Mouse (Mus musculus): ENCODE data around the gene Rbm28. TPM values are rescaled to one million over a fixed set of nuclear protein-coding genes. Genes with fewer than 3 reads are reported as not detected.

Rbm28 gene
- polyA plus RNA-seq, 2 experiments, result 35.7 to 59.8 TPM

DNA sequence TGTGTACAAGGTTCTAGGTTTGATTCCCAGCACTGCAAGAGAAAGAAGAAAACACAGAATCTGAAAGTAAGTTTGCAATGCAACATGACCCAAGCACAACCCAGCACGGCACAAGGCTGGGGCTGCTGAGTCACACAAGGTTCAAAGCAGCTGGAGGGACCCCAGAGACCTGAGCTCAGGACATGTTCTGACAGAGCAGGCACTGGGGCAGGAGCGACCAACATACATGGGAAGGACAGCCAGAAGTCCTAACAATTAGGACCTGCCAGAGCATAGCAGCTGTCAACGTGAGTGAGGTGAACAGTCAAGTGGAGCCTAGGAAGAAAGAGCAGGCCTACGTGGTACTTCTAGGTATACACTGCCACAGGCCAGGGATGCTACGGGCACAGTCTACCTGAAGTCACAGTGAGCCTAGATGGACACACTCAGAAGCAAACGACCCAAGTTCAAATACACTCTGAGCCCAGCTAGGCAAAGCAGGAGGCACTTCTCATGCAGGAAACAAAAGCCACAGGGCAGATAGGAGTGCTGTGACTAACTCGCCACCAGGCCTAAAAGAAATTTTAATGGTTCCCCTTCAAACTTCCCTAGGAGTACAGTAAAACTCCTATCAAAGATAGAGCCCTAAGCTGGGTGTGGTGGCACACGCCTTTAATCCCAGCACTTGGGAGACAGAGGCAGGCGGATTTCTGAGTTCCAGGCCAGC is 45.6 kb upstream of the Rbm28 start:
- Histone ChIP-seq H3K9ac (ENCODE audit: low read depth, low read length, severe bottlenecking) (no peak overlapping the region), H3K27ac (replicated peaks; ENCODE audit: low read depth, low read length) (no peak overlapping the region), H3K36me3 (ENCODE audit: control insufficient read depth, insufficient read depth, low read length) (peaks cover 16% of the 10 kb centered on the region), H3K9me3 (ENCODE audit: control insufficient read depth, low read length) (no peaks in the 10 kb centered on the region), H3K4me1 (ENCODE audit: control insufficient read depth, insufficient read depth, low read length) (peaks cover 17% of the 10 kb centered on the region), H3K4me2 (replicated peaks; ENCODE audit: low read depth, low read length, severe bottlenecking) (0 out of 2 replicates have a peak overlapping the region, but pooled peaks have one; percentile 88), H3K27me3 (ENCODE audit: control insufficient read depth, insufficient read depth, low read length) (peaks cover 15% of the 10 kb centered on the region), H3K4me3 (replicated peaks; ENCODE audit: low read length) (no peak overlapping the region)
- WGBS, result 79% methylated on average over 9 of the region's 9 CpGs
- ATAC-seq (ENCODE audit: low FRiP score, low read depth), result no peak
- no peak for DNase-seq (ENCODE audit: low spot score)
- TF ChIP-seq POLR2A (IDR thresholded peaks at IDR 0.05; ENCODE audit: borderline replicate concordance, extremely low read depth, insufficient read depth, insufficient read length), result no peak

DNA sequence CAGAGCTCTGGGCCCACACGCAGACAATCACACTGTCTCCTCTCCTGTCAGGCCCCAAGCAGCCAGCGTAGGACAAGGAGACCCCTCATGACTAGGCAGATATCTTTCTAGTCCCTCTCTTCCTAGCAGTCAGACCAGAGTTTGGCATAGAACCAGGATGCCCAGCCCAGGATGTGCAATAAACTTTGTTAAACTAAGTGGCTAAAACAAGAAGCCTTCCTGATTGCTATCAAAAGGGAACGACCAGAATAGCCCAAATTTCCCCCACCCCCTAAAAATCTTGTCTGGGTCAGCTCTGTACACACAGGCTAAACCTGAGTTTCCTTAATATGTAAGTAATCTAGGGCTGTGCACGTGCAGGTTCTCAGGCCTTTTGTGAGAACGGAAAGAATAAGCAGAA is 43.4 kb upstream of the Rbm28 start:
- Histone ChIP-seq H3K4me3 (replicated peaks; ENCODE audit: low read length) (no peak overlapping the region), H3K27me3 (ENCODE audit: control insufficient read depth, insufficient read depth, low read length) (no peaks in the 10 kb centered on the region), H3K4me2 (replicated peaks; ENCODE audit: low read depth, low read length, severe bottlenecking) (no peak overlapping the region), H3K27ac (replicated peaks; ENCODE audit: low read depth, low read length) (no peak overlapping the region), H3K36me3 (ENCODE audit: control insufficient read depth, insufficient read depth, low read length) (peaks cover 34% of the 10 kb centered on the region), H3K9me3 (ENCODE audit: control insufficient read depth, low read length) (no peaks in the 10 kb centered on the region), H3K4me1 (ENCODE audit: control insufficient read depth, insufficient read depth, low read length) (peaks cover 15% of the 10 kb centered on the region), H3K9ac (ENCODE audit: low read depth, low read length, severe bottlenecking) (no peak overlapping the region)
- 79% methylated on average over 5 of the region's 5 CpGs for WGBS
- TF ChIP-seq POLR2A (IDR thresholded peaks at IDR 0.05; ENCODE audit: borderline replicate concordance, extremely low read depth, insufficient read depth, insufficient read length), result no peak
- no peak for DNase-seq (ENCODE audit: low spot score)
- ATAC-seq (ENCODE audit: low FRiP score, low read depth), result no peak

GRCm38 (mm10) chr6:29207017-29207416 is 42.2 kb upstream of the Rbm28 start:
- DNase-seq (ENCODE audit: low spot score), result no peak
- WGBS, result 90% methylated on average over 5 of the region's 5 CpGs
- TF ChIP-seq POLR2A (IDR thresholded peaks at IDR 0.05; ENCODE audit: borderline replicate concordance, extremely low read depth, insufficient read depth, insufficient read length), result no peak

GRCm38 (mm10) chr6:29206006-29206405 is 41.2 kb upstream of the Rbm28 start:
- ATAC-seq (ENCODE audit: low FRiP score, low read depth), result no peak
- WGBS, result 94% methylated on average over 10 of the region's 10 CpGs
- no peak for DNase-seq (ENCODE audit: low spot score)
- no peaks in the 10 kb centered on the region for H3K9me3 ChIP-seq (ENCODE audit: control insufficient read depth, low read length)
- H3K4me1 ChIP-seq (ENCODE audit: control insufficient read depth, insufficient read depth, low read length), result peaks cover 6% of the 10 kb centered on the region
- no peak overlapping the region for H3K27ac ChIP-seq (replicated peaks; ENCODE audit: low read depth, low read length)
- H3K9ac ChIP-seq (ENCODE audit: low read depth, low read length, severe bottlenecking), result no peak overlapping the region
- no peaks in the 10 kb centered on the region for H3K27me3 ChIP-seq (ENCODE audit: control insufficient read depth, insufficient read depth, low read length)
- TF ChIP-seq POLR2A (IDR thresholded peaks at IDR 0.05; ENCODE audit: borderline replicate concordance, extremely low read depth, insufficient read depth, insufficient read length), result no peak
- peaks cover 37% of the 10 kb centered on the region for H3K36me3 ChIP-seq (ENCODE audit: control insufficient read depth, insufficient read depth, low read length)
- H3K4me2 ChIP-seq (replicated peaks; ENCODE audit: low read depth, low read length, severe bottlenecking), result no peak overlapping the region
- no peak overlapping the region for H3K4me3 ChIP-seq (replicated peaks; ENCODE audit: low read length)

More at GRCm38 (mm10) chr6:29207017-29207416, 42.2 kb upstream of the Rbm28 start:
- peaks cover 11% of the 10 kb centered on the region for H3K4me1 ChIP-seq (ENCODE audit: control insufficient read depth, insufficient read depth, low read length)
- ATAC-seq (ENCODE audit: low FRiP score, low read depth), result no peak
- H3K36me3 ChIP-seq (ENCODE audit: control insufficient read depth, insufficient read depth, low read length), result peaks cover 37% of the 10 kb centered on the region
- no peak overlapping the region for H3K4me2 ChIP-seq (replicated peaks; ENCODE audit: low read depth, low read length, severe bottlenecking)
- H3K9me3 ChIP-seq (ENCODE audit: control insufficient read depth, low read length), result no peaks in the 10 kb centered on the region
- no peak overlapping the region for H3K9ac ChIP-seq (ENCODE audit: low read depth, low read length, severe bottlenecking)
- no peak overlapping the region for H3K4me3 ChIP-seq (replicated peaks; ENCODE audit: low read length)
- H3K27me3 ChIP-seq (ENCODE audit: control insufficient read depth, insufficient read depth, low read length), result no peaks in the 10 kb centered on the region
- no peak overlapping the region for H3K27ac ChIP-seq (replicated peaks; ENCODE audit: low read depth, low read length)

DNA sequence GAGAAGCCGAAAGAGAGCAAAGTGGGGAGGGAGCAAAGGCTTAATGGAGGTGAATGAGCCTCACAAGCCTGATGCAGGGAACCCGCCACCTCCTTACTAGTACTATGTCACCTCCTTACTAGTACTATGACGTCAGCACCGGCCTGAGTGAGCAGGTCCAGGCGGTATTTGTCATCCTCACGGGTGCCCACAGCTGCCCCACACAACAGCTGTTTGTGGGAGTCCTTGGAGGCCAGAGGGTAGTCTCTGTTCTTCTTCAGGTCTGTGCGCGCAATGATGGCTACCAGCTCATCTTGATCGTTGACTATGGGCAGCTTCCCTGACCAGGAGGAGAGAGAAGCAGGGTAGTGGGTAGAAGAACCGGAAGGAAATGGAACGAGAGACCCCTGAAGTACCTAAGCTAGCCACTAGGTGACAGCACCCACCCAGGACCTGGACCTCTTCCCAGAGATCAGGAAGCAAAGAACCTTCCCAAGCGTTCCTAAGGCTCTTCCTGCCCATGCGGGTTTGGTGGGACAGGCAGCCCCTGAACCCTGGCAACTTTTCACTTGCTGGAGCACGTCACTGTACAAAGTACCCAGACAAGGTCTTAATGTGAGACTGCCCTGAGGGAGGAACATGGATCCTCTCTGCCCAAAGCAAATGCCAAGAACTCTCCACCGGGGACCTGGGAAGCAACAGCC is 40.3 kb upstream of the Rbm28 start:
- TF ChIP-seq POLR2A (IDR thresholded peaks at IDR 0.05; ENCODE audit: borderline replicate concordance, extremely low read depth, insufficient read depth, insufficient read length), result 0 out of 2 replicates have a peak, but pooled peaks have one; percentile 18
- ATAC-seq (ENCODE audit: low FRiP score, low read depth) (no peak), DNase-seq (ENCODE audit: low spot score) (peak; percentile 59)
- WGBS, result 60% methylated on average over 15 of the region's 15 CpGs
- H3K4me3 ChIP-seq (replicated peaks; ENCODE audit: low read length), result no peak overlapping the region
- H3K27ac ChIP-seq (replicated peaks; ENCODE audit: low read depth, low read length), result no peak overlapping the region
- H3K4me2 ChIP-seq (replicated peaks; ENCODE audit: low read depth, low read length, severe bottlenecking), result no peak overlapping the region
- H3K36me3 ChIP-seq (ENCODE audit: control insufficient read depth, insufficient read depth, low read length), result peaks cover 44% of the 10 kb centered on the region
- H3K4me1 ChIP-seq (ENCODE audit: control insufficient read depth, insufficient read depth, low read length), result 0 out of 2 replicates have a peak, but pooled peaks cover 2% of the 10 kb centered on the region
- H3K27me3 ChIP-seq (ENCODE audit: control insufficient read depth, insufficient read depth, low read length), result no peaks in the 10 kb centered on the region
- no peak overlapping the region for H3K9ac ChIP-seq (ENCODE audit: low read depth, low read length, severe bottlenecking)
- no peaks in the 10 kb centered on the region for H3K9me3 ChIP-seq (ENCODE audit: control insufficient read depth, low read length)
